Mouse (Mus musculus): ENCODE data around the gene Ttll7.

GRCm38 (mm10) chr3:147019506-147019905, 167.3 kb downstream of the Ttll7 start:
- TF ChIP-seq CTCF (IDR thresholded peaks at IDR 0.05; ENCODE audit: insufficient read depth, low read length) (no peak), POLR2A (IDR thresholded peaks at IDR 0.05; ENCODE audit: borderline replicate concordance, extremely low read depth, low read depth, low read length) (no peak)
